Mouse (Mus musculus) myocyte (in vitro differentiated cells): ENCODE data around the gene Cep128.

ENCODE experiments used
- E2F4 ChIP-seq: IDR thresholded peaks from one replicate; pipeline ENCODE4 v1.6.1; 2011; ENCODE audit warnings: mild to moderate bottlenecking, control low read depth, moderate library complexity; ENCODE audit not compliant: insufficient read depth
- MYOD1 ChIP-seq, 3 experiments: IDR thresholded peaks; one replicate each; pipeline ENCODE4 v1.6.1; 2011; ENCODE audit warnings: control low read depth in 2 of 3, low read depth in 2 of 3, mild to moderate bottlenecking in 2 of 3, moderate library complexity in 1 of 3; ENCODE audit not compliant: insufficient read length in 2 of 3, control insufficient read depth in 1 of 3
- POLR2A ChIP-seq: IDR thresholded peaks from one replicate; pipeline ENCODE4 v1.6.1; 2011; ENCODE audit warnings: low read depth, mild to moderate bottlenecking, control low read depth, moderate library complexity; ENCODE audit not compliant: insufficient read length

GRCm38 (mm10) chr12:91268974-91269373 is 115.2 kb downstream of the Cep128 start:
- TF ChIP-seq POLR2A (no peak), MYOD1 (IDR thresholded peaks at IDR 0.05; ENCODE audit: control insufficient read depth in 1 of 3, insufficient read length in 2 of 3, low read depth in 2 of 3) (no peak), E2F4 (no peak)
